Mouse (Mus musculus) adrenal gland, adult 2 months (tissue): ENCODE measurements around the gene Gm10406. TPM values are rescaled to one million over a fixed set of nuclear protein-coding genes. Genes with fewer than 3 reads are reported as not detected.
"Not testable (repeated sequence)": the region's sequence is repeated elsewhere in the genome, so short reads cannot be mapped to it uniquely, and the experiment has no call there.

Source experiments
- DNase-seq: peaks from one replicate; pipeline ENCODE4 v3.0.0; 2021
- long read RNA-seq: library from polyadenylated mRNA; stranded (forward); transcript quantifications from one replicate; pipeline ENCODE4 v2.0.0, GENCODE M21; 2021
- polyA plus RNA-seq: library from polyadenylated mRNA; depleted of rRNA; stranded (reverse); fragments of >200 nt; gene quantifications from 2 replicates; pipeline ENCODE4 v1.2.3, GENCODE M21; 2012; rRNA removed
- total RNA-seq, 2 experiments: library from RNA; stranded (reverse); gene quantifications; 2 replicates each; pipeline ENCODE4 v1.2.3; 2021

Gm10406 gene
- total RNA-seq (not detected), polyA plus RNA-seq (not detected in 2 replicates)
- long read RNA-seq: 0 reads

DNA sequence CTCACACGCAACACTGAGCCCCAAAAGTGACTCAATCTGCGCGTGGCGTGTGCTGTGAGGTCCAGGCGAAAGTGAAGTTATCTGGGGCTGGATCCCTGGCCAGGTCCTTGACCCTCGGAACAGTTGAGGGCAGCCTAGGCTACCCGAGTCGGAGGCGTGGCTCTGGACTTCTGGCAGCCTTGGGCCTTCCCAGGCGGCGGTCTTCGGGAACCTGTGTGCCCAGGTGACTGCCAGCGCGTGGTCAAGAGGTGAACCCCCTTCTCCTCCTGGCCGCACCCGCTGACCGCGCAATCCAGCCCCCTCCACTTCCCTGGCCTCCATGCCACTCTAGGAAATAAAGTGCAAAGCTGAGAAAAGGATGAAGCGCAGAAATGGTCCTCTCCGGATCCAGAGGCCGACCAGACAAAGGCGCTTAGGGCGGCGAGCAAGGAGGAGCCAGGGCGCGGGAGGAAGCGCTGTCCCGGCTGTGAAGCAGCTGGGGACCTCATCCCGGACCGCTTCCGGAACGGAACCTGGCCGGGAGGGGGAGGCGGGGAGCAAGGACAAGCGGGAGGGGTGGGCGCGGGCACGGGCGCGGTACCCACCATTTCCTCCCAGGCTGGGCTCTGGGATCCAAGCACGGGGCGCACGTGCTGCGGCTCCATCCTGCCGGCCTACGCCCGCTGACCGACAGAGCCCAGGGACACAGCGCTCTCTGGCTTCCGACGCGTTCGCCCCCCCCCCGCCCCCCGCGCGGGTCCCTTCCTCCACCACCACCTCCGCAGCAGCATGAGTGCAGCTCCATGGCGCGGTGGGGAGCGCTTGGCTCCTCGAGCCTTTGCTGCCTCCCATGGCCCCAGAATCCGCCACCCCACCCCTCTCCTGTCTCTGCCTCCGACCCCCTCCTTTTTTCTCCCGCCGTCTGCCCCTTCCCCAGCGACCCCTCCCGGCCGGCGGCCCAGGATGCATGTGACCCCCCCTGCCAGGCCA lies at the start of gene Gm10406:
Gene Gm10406, minus strand, starts transcription at position 669 of the 969 bp plus-strand sequence.
- peak; percentile 17 for DNase-seq

- not testable (repeated sequence) for DNase-seq
Observed at GRCm38 (mm10) chr14:7044870-7045269, 17.6 kb upstream of the Gm10406 start, which contains the start of gene Gm3685. TSS of gene Gm3685 (minus strand) at chr14:7044970.

- peak; percentile 4 for DNase-seq
Observed at GRCm38 (mm10) chr14:7026274-7026673, 975 bp downstream of the Gm10406 start.

GRCm38 (mm10) chr14:6973718-6974117 lies 53.5 kb downstream of the Gm10406 start, which contains the start of gene Gm6356:
TSS of gene Gm6356 (minus strand) at chr14:6973818.
- not testable (repeated sequence) for DNase-seq

Other genes starting within 250 kb of the Gm10406 start
- not detected for gene Gm3642, start 187.1 kb downstream of the Gm10406 start, total RNA-seq
- gene Gm3642, start 187.1 kb downstream of the Gm10406 start, polyA plus RNA-seq: not detected in 2 replicates
- gene Gm3667, start 137.5 kb downstream of the Gm10406 start, total RNA-seq: not detected
- not detected in 2 replicates for gene Gm3667, start 137.5 kb downstream of the Gm10406 start, polyA plus RNA-seq
- not detected for gene Gm6356, start 53.6 kb downstream of the Gm10406 start, total RNA-seq
- gene Gm6356, start 53.6 kb downstream of the Gm10406 start, polyA plus RNA-seq: not detected in 2 replicates
- gene Gm3685, start 17.5 kb upstream of the Gm10406 start, total RNA-seq: not detected
- not detected in 2 replicates for gene Gm3685, start 17.5 kb upstream of the Gm10406 start, polyA plus RNA-seq
- under 1 TPM; 0.21 to 0.26 TPM for gene Gm3696, start 73.2 kb upstream of the Gm10406 start, total RNA-seq
- gene Gm3696, start 73.2 kb upstream of the Gm10406 start, polyA plus RNA-seq: not detected in 2 replicates
- gene Gm6676, start 98.0 kb upstream of the Gm10406 start, total RNA-seq: not detected
- gene Gm6676, start 98.0 kb upstream of the Gm10406 start, polyA plus RNA-seq: not detected in 2 replicates
- gene Gm3512, start 147.1 kb upstream of the Gm10406 start, total RNA-seq: under 1 TPM; 0.20 to 0.69 TPM
- gene Gm3512, start 147.1 kb upstream of the Gm10406 start, polyA plus RNA-seq: not detected in 2 replicates
- not detected for gene Gm16434, start 167.1 kb upstream of the Gm10406 start, total RNA-seq
- gene Gm16434, start 167.1 kb upstream of the Gm10406 start, polyA plus RNA-seq: not detected in 2 replicates
- not detected for gene Gm3727, start 237.3 kb upstream of the Gm10406 start, total RNA-seq
- gene Gm3727, start 237.3 kb upstream of the Gm10406 start, polyA plus RNA-seq: not detected in 2 replicates